Mouse (Mus musculus) ES-Bruce4 (cell line): Measurements from ENCODE around the gene Rars.

ENCODE experiments used
- CTCF ChIP-seq: IDR thresholded peaks from one replicate; pipeline ENCODE4 v1.8.1; 2011; ENCODE audit warnings: low read depth, low read length
- EP300 ChIP-seq: IDR thresholded peaks from 2 replicates; pipeline ENCODE4 v1.6.1; 2011; ENCODE audit warnings: low read depth, low read length; ENCODE audit not compliant: insufficient read depth
- POLR2A ChIP-seq: IDR thresholded peaks from one replicate; pipeline ENCODE4 v1.8.1; 2011; ENCODE audit warnings: low read length; ENCODE audit not compliant: insufficient read depth

DNA sequence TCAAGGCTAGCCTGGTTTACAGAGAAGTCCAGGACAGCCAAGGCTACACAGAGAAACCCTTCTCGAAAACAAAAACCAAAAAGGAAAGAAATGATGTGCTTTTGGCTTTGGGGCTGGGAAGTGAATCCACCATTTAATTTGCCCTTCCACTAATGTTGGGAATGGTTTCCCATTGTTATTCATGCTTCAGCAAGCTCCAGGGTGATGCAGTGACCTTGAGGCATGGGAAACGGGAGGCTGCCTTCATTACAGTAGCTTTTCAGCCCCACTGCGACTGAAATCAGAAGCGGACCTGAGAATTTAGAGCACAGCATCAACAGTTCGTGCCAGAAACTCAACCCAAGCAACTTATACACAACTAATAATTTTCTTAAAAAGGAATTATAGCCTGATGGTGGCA is 33.0 kb downstream of the Rars start:
- TF ChIP-seq CTCF, result no peak
- TF ChIP-seq POLR2A, result no peak
- TF ChIP-seq EP300, result no peak
